Mouse (Mus musculus) bone marrow, adult 2 months (tissue): ENCODE measurements at regions not wholly inside any gene's neighbourhood (a gene's known extent, or its start where the extent isn't known, plus 50 kb on each side); places are given as distances from the start of the nearest gene placed in this dataset.

Experiments used
- H3K27ac ChIP-seq: fragments of 200-500 bp; 2 replicates; pipeline ENCODE4 v1.5.1; 2012; ENCODE audit warnings: low read depth, mild to moderate bottlenecking, control low read depth, inconsistent platforms, low read length; ENCODE audit not compliant: control insufficient read depth, poor library complexity, insufficient read depth
- H3K4me1 ChIP-seq: fragments of 200-500 bp; 2 replicates; pipeline ENCODE4 v1.6.1; 2011; ENCODE audit warnings: low read length; ENCODE audit not compliant: control insufficient read depth, insufficient read depth
- H3K4me3 ChIP-seq: fragments of 200-500 bp; replicated peaks from 2 replicates; pipeline ENCODE3; 2011; ENCODE audit warnings: mild to moderate bottlenecking, low read depth, low read length, control low read depth; ENCODE audit not compliant: control insufficient read depth
- CTCF ChIP-seq: fragments of 200-500 bp; IDR thresholded peaks from 2 replicates; pipeline ENCODE4 v1.5.1; 2011; ENCODE audit warnings: low read length, control low read depth; ENCODE audit not compliant: control insufficient read depth, insufficient read depth
- POLR2A ChIP-seq: fragments of 200-500 bp; IDR thresholded peaks from 2 replicates; pipeline ENCODE4 v1.6.1; 2011; ENCODE audit warnings: low read depth, mild to moderate bottlenecking, control low read depth, low read length, borderline replicate concordance; ENCODE audit not compliant: control insufficient read depth
- WGBS: fragments of 180-500 bp; shearing (Covaris S2); methylation state at CpG from one replicate; pipeline ENCODE4 v1.1.7; 2018; 5-methylcytosine and 5-hydroxymethylcytosine counted together

- under 1% methylated on average over 10 of the region's 10 CpGs for WGBS
- peak overlapping the region; percentile 11 for H3K4me3 ChIP-seq
Observed at GRCm38 (mm10) chr9:61056731-61057270, 262.5 kb downstream of the Uaca start.

GRCm38 (mm10) chr9:61059225-61059624 lies 264.9 kb downstream of the Uaca start:
- H3K4me1 ChIP-seq: peaks cover 16% of the 10 kb centered on the region
- no peak overlapping the region for H3K4me3 ChIP-seq
- TF ChIP-seq CTCF (no peak), POLR2A (no peak)
- no peak overlapping the region for H3K27ac ChIP-seq

More at GRCm38 (mm10) chr9:61056731-61057270, 262.5 kb downstream of the Uaca start:
- peaks cover 17% of the 10 kb centered on the region for H3K4me1 ChIP-seq
- TF ChIP-seq CTCF (no peak), POLR2A (no peak)
- peak overlapping the region; percentile 52 for H3K27ac ChIP-seq

- H3K27ac ChIP-seq: no peak overlapping the region
- TF ChIP-seq POLR2A (no peak), CTCF (no peak)
- H3K4me1 ChIP-seq: peaks cover 16% of the 10 kb centered on the region
- 68% methylated on average over 8 of the region's 8 CpGs for WGBS
- no peak overlapping the region for H3K4me3 ChIP-seq
Observed at GRCm38 (mm10) chr9:61060958-61061357, 266.6 kb downstream of the Uaca start.

- no peak for TF ChIP-seq POLR2A
- H3K4me3 ChIP-seq: no peak overlapping the region
- peaks cover 2% of the 10 kb centered on the region; the same call in 1 of the 2 replicates for H3K4me1 ChIP-seq
- WGBS: 33% methylated on average over 8 of the region's 8 CpGs
- H3K27ac ChIP-seq: no peak overlapping the region
Observed at GRCm38 (mm10) chr9:61064714-61065305, 270.5 kb downstream of the Uaca start.

GRCm38 (mm10) chr9:61069553-61070314 lies 275.4 kb downstream of the Uaca start:
- WGBS: 55% methylated on average over 13 of the region's 13 CpGs
- TF ChIP-seq CTCF: no peak
- no peak for TF ChIP-seq POLR2A
- no peak overlapping the region for H3K27ac ChIP-seq

GRCm38 (mm10) chr9:61070315-61070707 lies 276.0 kb downstream of the Uaca start:
- TF ChIP-seq CTCF (no peak), POLR2A (no peak)
- Histone ChIP-seq H3K4me1 (peaks cover under 1% of the 10 kb centered on the region; the same call in 1 of the 2 replicates), H3K27ac (no peak overlapping the region), H3K4me3 (no peak overlapping the region)
- 79% methylated on average over 8 of the region's 8 CpGs for WGBS

More at GRCm38 (mm10) chr9:61069553-61070314, 275.4 kb downstream of the Uaca start:
- Histone ChIP-seq H3K4me1 (peaks cover 2% of the 10 kb centered on the region; the same call in 1 of the 2 replicates), H3K4me3 (no peak overlapping the region)

GRCm38 (mm10) chr9:61070861-61071260 lies 276.5 kb downstream of the Uaca start:
- Histone ChIP-seq H3K4me3 (no peak overlapping the region), H3K27ac (no peak overlapping the region), H3K4me1 (no peaks in the 10 kb centered on the region)
- no peak for TF ChIP-seq CTCF
- no peak for TF ChIP-seq POLR2A
- WGBS: 79% methylated on average over 9 of the region's 9 CpGs

- H3K4me3 ChIP-seq: no peak overlapping the region
- TF ChIP-seq CTCF: no peak
- no peak for TF ChIP-seq POLR2A
- 47% methylated on average over 4 of the region's 4 CpGs for WGBS
- H3K27ac ChIP-seq: no peak overlapping the region
- no peaks in the 10 kb centered on the region for H3K4me1 ChIP-seq
Observed at GRCm38 (mm10) chr9:61073482-61073881, 279.1 kb downstream of the Uaca start.

- no peak for TF ChIP-seq CTCF
- no peak for TF ChIP-seq POLR2A
- Histone ChIP-seq H3K4me3 (no peak overlapping the region), H3K27ac (no peak overlapping the region), H3K4me1 (no peaks in the 10 kb centered on the region)
- WGBS: 59% methylated on average over 4 of the region's 4 CpGs
Observed at GRCm38 (mm10) chr9:61075071-61075470, 280.7 kb downstream of the Uaca start.
